Mouse (Mus musculus) frontal cortex, postnatal 25 days (tissue): ENCODE data around the gene Ccdc190.

Experiments
- DNase-seq, 2 experiments: peaks; one replicate each; pipeline ENCODE4 v3.0.0; 2022; ENCODE audit warnings: low spot score in 2 of 2

The Ccdc190 gene

GRCm38 (mm10) chr1:169928454-169928971, at the start of gene Ccdc190:
Ccdc190 (plus strand) TSS chr1:169928648.
- no peak for DNase-seq

GRCm38 (mm10) chr1:169879060-169879459, 49.4 kb upstream of the Ccdc190 start:
- DNase-seq: no peak

- no peak for DNase-seq
Observed at GRCm38 (mm10) chr1:169880181-169880580, 48.3 kb upstream of the Ccdc190 start.

GRCm38 (mm10) chr1:169883081-169883565, 45.3 kb upstream of the Ccdc190 start:
- no peak for DNase-seq

- DNase-seq: no peak
Observed at GRCm38 (mm10) chr1:169889250-169889649, 39.2 kb upstream of the Ccdc190 start.

- DNase-seq: no peak
Observed at GRCm38 (mm10) chr1:169893976-169894375, 34.5 kb upstream of the Ccdc190 start.

- no peak for DNase-seq
Observed at GRCm38 (mm10) chr1:169895686-169896085, 32.8 kb upstream of the Ccdc190 start.

- no peak for DNase-seq
Observed at GRCm38 (mm10) chr1:169897916-169898315, 30.5 kb upstream of the Ccdc190 start.

- DNase-seq: no peak
Observed at GRCm38 (mm10) chr1:169898607-169899006, 29.8 kb upstream of the Ccdc190 start.

GRCm38 (mm10) chr1:169900771-169901336, 27.6 kb upstream of the Ccdc190 start:
- no peak for DNase-seq

- DNase-seq: no peak
Observed at GRCm38 (mm10) chr1:169909163-169909562, 19.3 kb upstream of the Ccdc190 start.

GRCm38 (mm10) chr1:169909659-169910058, 18.8 kb upstream of the Ccdc190 start:
- DNase-seq: no peak

- DNase-seq: no peak
Observed at GRCm38 (mm10) chr1:169910751-169911150, 17.7 kb upstream of the Ccdc190 start.

GRCm38 (mm10) chr1:169911526-169911925, 16.9 kb upstream of the Ccdc190 start:
- DNase-seq: no peak

GRCm38 (mm10) chr1:169916659-169917058, 11.8 kb upstream of the Ccdc190 start:
- DNase-seq: no peak

- no peak for DNase-seq
Observed at GRCm38 (mm10) chr1:169917115-169917796, 11.2 kb upstream of the Ccdc190 start.

- peak in 1 of 2 experiments; percentile 51 for DNase-seq
Observed at GRCm38 (mm10) chr1:169917998-169918397, 10.4 kb upstream of the Ccdc190 start.

GRCm38 (mm10) chr1:169919211-169919610, 9.2 kb upstream of the Ccdc190 start:
- DNase-seq: peak; percentile 84 to 88

- DNase-seq: no peak
Observed at GRCm38 (mm10) chr1:169921710-169922211, 6.7 kb upstream of the Ccdc190 start.

- DNase-seq: no peak
Observed at GRCm38 (mm10) chr1:169924567-169924966, 3.9 kb upstream of the Ccdc190 start.

- DNase-seq: no peak
Observed at GRCm38 (mm10) chr1:169927753-169928369, 587 bp upstream of the Ccdc190 start.

GRCm38 (mm10) chr1:169931698-169932097, 3.2 kb downstream of the Ccdc190 start:
- DNase-seq: no peak
